Mouse (Mus musculus) lung, embryonic 14.5 days (tissue): Measurements from ENCODE around the gene Ugt1a6a. TPM values are rescaled to one million over a fixed set of nuclear protein-coding genes. Genes with fewer than 3 reads are reported as not detected.

Source experiments
- ATAC-seq: fragments of 200-750 bp; cut with Nextera tagmentation; 2 replicates; pipeline ENCODE4 v1.8.0; 2017; ENCODE audit warnings: mild to moderate bottlenecking, moderate TSS enrichment, moderate library complexity; ENCODE audit not compliant: insufficient read depth
- DNase-seq: peaks from one replicate; pipeline ENCODE4 v3.0.0-alpha.2; 2015
- H3K27ac ChIP-seq: fragments of 300-500 bp; sonication (generic); 2 replicates; pipeline ENCODE4 v1.5.1; 2014; ENCODE audit warnings: low read depth, mild to moderate bottlenecking, moderate library complexity
- H3K27me3 ChIP-seq: fragments of 300-500 bp; sonication (generic); 2 replicates; pipeline ENCODE4 v1.6.1; 2014; ENCODE audit warnings: low read length, control low read depth; ENCODE audit not compliant: insufficient read depth
- H3K36me3 ChIP-seq: fragments of 300-500 bp; sonication (generic); 2 replicates; pipeline ENCODE4 v1.6.1; 2014; ENCODE audit warnings: control low read depth; ENCODE audit not compliant: insufficient read depth
- H3K4me1 ChIP-seq: fragments of 300-500 bp; sonication (generic); 2 replicates; pipeline ENCODE4 v1.6.1; 2014; ENCODE audit warnings: antibody characterized with exemption, control low read depth; ENCODE audit not compliant: insufficient read depth
- H3K4me2 ChIP-seq: fragments of 300-500 bp; sonication (generic); 2 replicates; pipeline ENCODE4 v1.6.1; 2014; ENCODE audit warnings: mild to moderate bottlenecking
- H3K4me3 ChIP-seq: fragments of 300-500 bp; sonication (generic); 2 replicates; pipeline ENCODE4 v1.5.1; 2014; ENCODE audit warnings: low read depth, low read length
- H3K9ac ChIP-seq: fragments of 300-500 bp; sonication (generic); 2 replicates; pipeline ENCODE4 v1.6.1; 2014
- H3K9me3 ChIP-seq: fragments of 300-500 bp; sonication (generic); 2 replicates; pipeline ENCODE4 v1.6.1; 2016; ENCODE audit warnings: low read depth, low read length, control low read depth
- CTCF ChIP-seq: IDR thresholded peaks from 2 replicates; pipeline ENCODE4 v1.5.1; 2016; ENCODE audit warnings: antibody characterized with exemption, low read depth
- WGBS: fragments of 180-500 bp; shearing (Covaris S2); extraction: QIAGEN DNeasy Blood & Tissue Kit; methylation state at CpG from one replicate; pipeline ENCODE4 v1.1.7; 2014; 5-methylcytosine and 5-hydroxymethylcytosine counted together
- polyA plus RNA-seq: library from polyadenylated mRNA; unstranded; fragments of >200 nt; fragmentation: Nextera tagmentation; extraction: Ambion mirVana; gene quantifications from 2 replicates; pipeline ENCODE4 v1.2.1, GENCODE M21; 2014

Ugt1a6a gene
- polyA plus RNA-seq, 1 experiment from 2014 or later: 0.96 TPM

GRCm38 (mm10) chr1:88268070-88268469 lies 133.5 kb downstream of the Ugt1a6a start:
- H3K36me3 ChIP-seq: peaks cover 91% of the 10 kb centered on the region
- no peaks in the 10 kb centered on the region for H3K4me1 ChIP-seq
- TF ChIP-seq CTCF: no peak
- H3K4me3 ChIP-seq: no peak overlapping the region
- 85% methylated on average over 6 of the region's 6 CpGs for WGBS
- no peak overlapping the region for H3K4me2 ChIP-seq
- no peak overlapping the region for H3K9ac ChIP-seq
- no peak overlapping the region for H3K27ac ChIP-seq
- H3K9me3 ChIP-seq: no peaks in the 10 kb centered on the region
- DNase-seq: no peak
- no peaks in the 10 kb centered on the region for H3K27me3 ChIP-seq
- ATAC-seq: no peak

Other genes with a start within 250 kb of the Ugt1a6a start
- gene Usp40, start 126.3 kb upstream of the Ugt1a6a start, polyA plus RNA-seq: 35.6 and 36.7 TPM in 2 replicates
- not detected in 2 replicates for gene Ugt1a10, start 79.4 kb upstream of the Ugt1a6a start, polyA plus RNA-seq
- gene Ugt1a9, start 64.0 kb upstream of the Ugt1a6a start, polyA plus RNA-seq: not detected in 2 replicates
- gene Ugt1a8, start 47.0 kb upstream of the Ugt1a6a start, polyA plus RNA-seq: not detected in 2 replicates
- 1.5 and 1.7 TPM in 2 replicates for gene Ugt1a7c, start 39.7 kb upstream of the Ugt1a6a start, polyA plus RNA-seq
- gene Ugt1a6b, start 31.6 kb upstream of the Ugt1a6a start, polyA plus RNA-seq: 0.38 TPM in 1 of 2 replicates, not detected in the other
- gene Ugt1a5, start 31.2 kb downstream of the Ugt1a6a start, polyA plus RNA-seq: 0.08 TPM in 1 of 2 replicates, not detected in the other
- not detected in 2 replicates for gene Ugt1a2, start 65.8 kb downstream of the Ugt1a6a start, polyA plus RNA-seq
- 6.2 and 8.2 TPM in 2 replicates for gene Dnajb3, start 71.0 kb downstream of the Ugt1a6a start, polyA plus RNA-seq
- 0.16 TPM in 1 of 2 replicates, not detected in the other for gene Ugt1a1, start 77.2 kb downstream of the Ugt1a6a start, polyA plus RNA-seq
- 2.1 and 2.7 TPM in 2 replicates for gene Mroh2a, start 92.2 kb downstream of the Ugt1a6a start, polyA plus RNA-seq
- gene Hjurp, start 142.8 kb downstream of the Ugt1a6a start, polyA plus RNA-seq: 215 and 225 TPM in 2 replicates
- 0.18 TPM in 1 of 2 replicates, not detected in the other for gene Trpm8, start 142.9 kb downstream of the Ugt1a6a start, polyA plus RNA-seq